Mouse (Mus musculus) MEL (cell line): Measurements from ENCODE around the gene Kalrn. TPM values are rescaled to one million over a fixed set of nuclear protein-coding genes. Genes with fewer than 3 reads are reported as not detected.

Experiments used
- DNase-seq: peaks from one replicate; pipeline ENCODE4 v3.0.0; 2011; ENCODE audit warnings: low read depth, low spot score
- H3K27ac ChIP-seq: 2 replicates; pipeline ENCODE4 v1.5.1; 2012; ENCODE audit warnings: low read depth, mild to moderate bottlenecking, control low read depth, low read length, moderate library complexity; ENCODE audit not compliant: control insufficient read depth
- H3K27me3 ChIP-seq, 2 experiments: fragments of 150-350 bp in 1 of 2; sonication (generic) in 1 of 2; 2 replicates each; pipeline ENCODE4 v1.6.1; 2012; ENCODE audit warnings: low read length in 2 of 2, mild to moderate bottlenecking in 2 of 2, improper control_type of control experiment in 1 of 2, moderate library complexity in 1 of 2; ENCODE audit not compliant: insufficient read depth in 2 of 2, control insufficient read depth in 1 of 2
- H3K36me3 ChIP-seq, 2 experiments: 2 replicates each; pipeline ENCODE4 v1.6.1; 2012 to 2014; ENCODE audit warnings: low read length in 2 of 2, improper control_type of control experiment in 1 of 2, inconsistent platforms in 1 of 2, mild to moderate bottlenecking in 1 of 2; ENCODE audit not compliant: insufficient read depth in 2 of 2, control insufficient read depth in 1 of 2
- H3K4me1 ChIP-seq, 2 experiments: fragments of 150-350 bp in 1 of 2; sonication (generic) in 1 of 2; 2 replicates each; pipeline ENCODE4 v1.6.1; 2012; ENCODE audit warnings: low read length in 2 of 2, improper control_type of control experiment in 1 of 2, mild to moderate bottlenecking in 1 of 2; ENCODE audit not compliant: insufficient read depth in 2 of 2, control insufficient read depth in 1 of 2
- H3K4me3 ChIP-seq, 2 experiments: fragments of 150-350 bp in 1 of 2; sonication (generic) in 1 of 2; 2 replicates each; pipeline ENCODE4 v1.5.1; 2012; ENCODE audit warnings: low read depth in 2 of 2, low read length in 2 of 2, mild to moderate bottlenecking in 2 of 2, moderate library complexity in 2 of 2, control low read depth in 1 of 2, improper control_type of control experiment in 1 of 2; ENCODE audit not compliant: control insufficient read depth in 1 of 2, insufficient read depth in 1 of 2
- H3K79me2 ChIP-seq: 2 replicates; pipeline ENCODE4 v1.6.1; 2012; ENCODE audit warnings: mild to moderate bottlenecking, low read length, moderate library complexity; ENCODE audit not compliant: control insufficient read depth, poor library complexity, insufficient read depth
- H3K9ac ChIP-seq: 2 replicates; pipeline ENCODE4 v1.6.1; 2012; ENCODE audit warnings: low read depth, mild to moderate bottlenecking, control low read depth, low read length, moderate library complexity; ENCODE audit not compliant: control insufficient read depth, poor library complexity, severe bottlenecking
- H3K9me3 ChIP-seq: fragments of 150-350 bp; sonication (generic); replicated peaks from 2 replicates; pipeline ENCODE4 v1.6.1; 2012; ENCODE audit warnings: mild to moderate bottlenecking, low read length, improper control_type of control experiment, moderate library complexity; ENCODE audit not compliant: insufficient read depth
- CHD1 ChIP-seq: IDR thresholded peaks from 2 replicates; pipeline ENCODE4 v1.6.1; 2012; ENCODE audit warnings: low read depth, mild to moderate bottlenecking, inconsistent platforms, low read length, improper control_type of control experiment
- CHD2 ChIP-seq: IDR thresholded peaks from 2 replicates; pipeline ENCODE4 v1.6.1; 2011; ENCODE audit warnings: low read length, improper control_type of control experiment
- CTCF ChIP-seq, 3 experiments: IDR thresholded peaks in 2 of 3; conservative IDR thresholded peaks in 1 of 3; 2 replicates each; pipeline ENCODE4 v1.5.1; 2011 to 2012; ENCODE audit warnings: low read length in 3 of 3, low read depth in 2 of 3, mild to moderate bottlenecking in 2 of 3, improper control_type of control experiment in 1 of 3, inconsistent platforms in 1 of 3, mixed read lengths in 1 of 3, moderate library complexity in 1 of 3; ENCODE audit not compliant: control insufficient read depth in 1 of 3, insufficient read depth in 1 of 3, poor library complexity in 1 of 3, severe bottlenecking in 1 of 3
- E2F4 ChIP-seq: IDR thresholded peaks from 2 replicates; pipeline ENCODE4 v1.6.1; 2011; ENCODE audit warnings: low read depth, low read length, improper control_type of control experiment, borderline replicate concordance
- EP300 ChIP-seq, 2 experiments: IDR thresholded peaks; 2 replicates each; pipeline ENCODE4 v1.6.1; 2011; ENCODE audit warnings: improper control_type of control experiment in 2 of 2, low read length in 2 of 2, low read depth in 1 of 2, mild to moderate bottlenecking in 1 of 2
- ETS1 ChIP-seq: IDR thresholded peaks from 2 replicates; pipeline ENCODE4 v1.6.1; 2012; ENCODE audit warnings: low read depth, mild to moderate bottlenecking, inconsistent platforms, low read length, improper control_type of control experiment, moderate library complexity
- GABPA ChIP-seq: IDR thresholded peaks from 2 replicates; pipeline ENCODE4 v1.6.1; 2012; ENCODE audit warnings: low read depth, mild to moderate bottlenecking, inconsistent platforms, low read length, improper control_type of control experiment, moderate library complexity
- GATA1 ChIP-seq: IDR thresholded peaks from 2 replicates; pipeline ENCODE4 v1.6.1; 2011; ENCODE audit warnings: low read depth, low read length, improper control_type of control experiment
- HCFC1 ChIP-seq: IDR thresholded peaks from 2 replicates; pipeline ENCODE4 v1.6.1; 2012; ENCODE audit warnings: low read depth, mild to moderate bottlenecking, inconsistent platforms, low read length, improper control_type of control experiment, moderate library complexity
- JUND ChIP-seq: IDR thresholded peaks from 2 replicates; pipeline ENCODE4 v1.6.1; 2011; ENCODE audit warnings: low read depth, mild to moderate bottlenecking, improper control_type of control experiment, low read length
- MAFK ChIP-seq: IDR thresholded peaks from 2 replicates; pipeline ENCODE4 v1.6.1; 2011; ENCODE audit warnings: low read depth, mild to moderate bottlenecking, low read length, improper control_type of control experiment, borderline replicate concordance
- MAX ChIP-seq: IDR thresholded peaks from 2 replicates; pipeline ENCODE4 v1.6.1; 2011; ENCODE audit warnings: low read length, improper control_type of control experiment
- MEF2A ChIP-seq: IDR thresholded peaks from 2 replicates; pipeline ENCODE4 v1.6.1; 2014; ENCODE audit warnings: low read depth, mild to moderate bottlenecking, inconsistent platforms, low read length, improper control_type of control experiment; ENCODE audit not compliant: poor library complexity, insufficient replicate concordance, severe bottlenecking; ENCODE audit errors: extremely low read depth
- MYB ChIP-seq: IDR thresholded peaks from 2 replicates; pipeline ENCODE4 v1.6.1; 2011; ENCODE audit warnings: mild to moderate bottlenecking, low read depth, low read length, improper control_type of control experiment
- NELFE ChIP-seq: IDR thresholded peaks from 2 replicates; pipeline ENCODE4 v1.6.1; 2011; ENCODE audit warnings: low read depth, low read length, improper control_type of control experiment
- NRF1 ChIP-seq: IDR thresholded peaks from 2 replicates; pipeline ENCODE4 v1.6.1; 2014; ENCODE audit warnings: low read depth, mild to moderate bottlenecking, inconsistent platforms, low read length, improper control_type of control experiment, moderate library complexity; ENCODE audit not compliant: poor library complexity, insufficient read depth, severe bottlenecking
- POLR2A ChIP-seq, 2 experiments: IDR thresholded peaks; 2 replicates each; pipeline ENCODE4 v1.6.1; 2011 to 2012; ENCODE audit warnings: low read length in 2 of 2, mild to moderate bottlenecking in 2 of 2, control low read depth in 1 of 2, improper control_type of control experiment in 1 of 2, low read depth in 1 of 2, moderate library complexity in 1 of 2; ENCODE audit not compliant: control insufficient read depth in 1 of 2, insufficient read depth in 1 of 2, poor library complexity in 1 of 2
- POLR2AphosphoS5 ChIP-seq: IDR thresholded peaks from 2 replicates; pipeline ENCODE4 v1.6.1; 2012; ENCODE audit warnings: low read depth, borderline replicate concordance, mild to moderate bottlenecking, inconsistent platforms, low read length, moderate library complexity, mixed read lengths
- RAD21 ChIP-seq: IDR thresholded peaks from 2 replicates; pipeline ENCODE4 v1.6.1; 2011; ENCODE audit warnings: mild to moderate bottlenecking, low read depth, low read length, improper control_type of control experiment
- RCOR1 ChIP-seq: IDR thresholded peaks from 2 replicates; pipeline ENCODE4 v1.6.1; 2012; ENCODE audit warnings: low read depth, mild to moderate bottlenecking, inconsistent platforms, low read length, improper control_type of control experiment
- SIN3A ChIP-seq: IDR thresholded peaks from 2 replicates; pipeline ENCODE4 v1.6.1; 2012; ENCODE audit warnings: low read length, improper control_type of control experiment, inconsistent platforms
- SMC3 ChIP-seq: IDR thresholded peaks from 2 replicates; pipeline ENCODE4 v1.6.1; 2011; ENCODE audit warnings: low read depth, low read length, improper control_type of control experiment
- TBP ChIP-seq: IDR thresholded peaks from 2 replicates; pipeline ENCODE4 v1.8.0; 2011; ENCODE audit warnings: low read depth, low read length, improper control_type of control experiment
- TCF12 ChIP-seq: IDR thresholded peaks from 2 replicates; pipeline ENCODE4 v1.6.1; 2014; ENCODE audit warnings: low read depth, mild to moderate bottlenecking, inconsistent platforms, low read length, improper control_type of control experiment, moderate library complexity
- UBTF ChIP-seq: IDR thresholded peaks from 2 replicates; pipeline ENCODE4 v1.6.1; 2012; ENCODE audit warnings: low read depth, mild to moderate bottlenecking, inconsistent platforms, low read length, improper control_type of control experiment, moderate library complexity, borderline replicate concordance; ENCODE audit not compliant: insufficient read depth
- USF1 ChIP-seq: IDR thresholded peaks from 2 replicates; pipeline ENCODE4 v1.6.1; 2014; ENCODE audit warnings: low read depth, mild to moderate bottlenecking, inconsistent platforms, low read length, improper control_type of control experiment, moderate library complexity
- USF2 ChIP-seq, 2 experiments: IDR thresholded peaks; 2 replicates each; pipeline ENCODE4 v1.6.1; 2011 to 2012; ENCODE audit warnings: improper control_type of control experiment in 2 of 2, low read length in 2 of 2, borderline replicate concordance in 1 of 2, inconsistent platforms in 1 of 2, low read depth in 1 of 2, mild to moderate bottlenecking in 1 of 2; ENCODE audit not compliant: insufficient read depth in 1 of 2
- ZC3H11A ChIP-seq: IDR thresholded peaks from 2 replicates; pipeline ENCODE4 v1.6.1; 2012; ENCODE audit warnings: low read depth, mild to moderate bottlenecking, inconsistent platforms, low read length, improper control_type of control experiment
- ZKSCAN1 ChIP-seq: IDR thresholded peaks from 2 replicates; pipeline ENCODE4 v1.6.1; 2012; ENCODE audit warnings: low read depth, mild to moderate bottlenecking, inconsistent platforms, low read length, improper control_type of control experiment, moderate library complexity
- ZMIZ1 ChIP-seq: IDR thresholded peaks from 2 replicates; pipeline ENCODE4 v1.6.1; 2012; ENCODE audit warnings: low read depth, mild to moderate bottlenecking, inconsistent platforms, low read length, improper control_type of control experiment, moderate library complexity
- polyA plus RNA-seq, 2 experiments: library from polyadenylated mRNA; stranded (reverse) in 1 of 2; unstranded in 1 of 2; fragments of >175 nt in 1 of 2; fragments of >200 nt in 1 of 2; gene quantifications; 2 replicates each; pipeline versions ENCODE4 v1.2.1 to v1.2.4; 2012; ENCODE audit warnings: low replicate concordance in 2 of 2, low read depth in 1 of 2; ENCODE audit not compliant: insufficient read length in 2 of 2, insufficient read depth in 1 of 2, missing spikeins in 1 of 2
- total RNA-seq: library from RNA; depleted of rRNA; stranded (reverse); fragments of 300-350 nt; gene quantifications from 2 replicates; pipeline ENCODE4 v1.2.3, GENCODE M21; 2012

Kalrn gene
- total and polyA plus RNA-seq, 3 experiments = 10.4 to 11.8 TPM; not detected in 1

DNA sequence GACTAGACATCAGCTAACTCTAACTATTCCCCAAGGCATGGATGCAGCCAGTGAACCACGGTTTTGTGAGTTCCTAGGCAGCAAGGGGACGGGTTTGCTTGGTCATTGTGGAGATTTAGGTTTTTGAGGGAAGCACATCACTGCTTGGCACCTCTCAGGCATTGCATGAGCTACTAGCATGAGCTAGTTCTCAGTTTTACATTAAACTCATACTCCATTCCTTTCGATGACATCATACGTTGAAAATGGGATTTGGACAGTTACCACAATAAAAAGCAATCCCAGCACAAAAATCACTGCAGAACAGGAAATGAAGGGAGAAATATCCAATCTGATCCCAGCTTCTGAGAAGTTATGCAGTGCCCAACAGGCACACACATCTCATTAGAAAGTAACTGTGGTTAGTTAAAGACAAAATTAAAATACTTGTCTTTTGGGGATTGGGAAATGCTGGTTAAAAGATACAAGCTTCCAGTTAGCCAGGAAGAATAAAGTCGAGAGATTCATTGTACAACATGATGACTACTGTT, 23.8 kb downstream of the Kalrn start:
- Histone ChIP-seq H3K36me3 (no peaks in the 10 kb centered on the region), H3K79me2 (no peaks in the 10 kb centered on the region), H3K9ac (no peak overlapping the region), H3K27ac (no peak overlapping the region), H3K27me3 (no peaks in the 10 kb centered on the region), H3K4me1 (no peaks in the 10 kb centered on the region), H3K4me3 (no peak overlapping the region), H3K9me3 (no peaks in the 10 kb centered on the region)
- no peak for DNase-seq
- TF ChIP-seq USF2 (IDR thresholded peaks at IDR 0.05; ENCODE audit: borderline replicate concordance in 1 of 2, insufficient read depth in 1 of 2, low read depth in 1 of 2, low read length in 2 of 2) (no peak), RCOR1 (no peak), ZKSCAN1 (no peak), ETS1 (no peak), GATA1 (no peak), UBTF (no peak), SMC3 (no peak), ZC3H11A (no peak), ZMIZ1 (no peak), TBP (no peak), E2F4 (no peak), JUND (no peak), GABPA (no peak), MAFK (no peak), CHD1 (no peak), POLR2A (IDR thresholded peaks at IDR 0.05; ENCODE audit: control insufficient read depth in 1 of 2, insufficient read depth in 1 of 2, low read depth in 1 of 2, low read length in 2 of 2, poor library complexity in 1 of 2) (no peak), CTCF (IDR thresholded peaks at IDR 0.05 in 2 of 3, conservative IDR thresholded peaks at IDR 0.05 in 1 of 3; ENCODE audit: control insufficient read depth in 1 of 3, insufficient read depth in 1 of 3, low read depth in 2 of 3, low read length in 3 of 3, poor library complexity in 1 of 3, severe bottlenecking in 1 of 3) (no peak), NRF1 (no peak)

DNA sequence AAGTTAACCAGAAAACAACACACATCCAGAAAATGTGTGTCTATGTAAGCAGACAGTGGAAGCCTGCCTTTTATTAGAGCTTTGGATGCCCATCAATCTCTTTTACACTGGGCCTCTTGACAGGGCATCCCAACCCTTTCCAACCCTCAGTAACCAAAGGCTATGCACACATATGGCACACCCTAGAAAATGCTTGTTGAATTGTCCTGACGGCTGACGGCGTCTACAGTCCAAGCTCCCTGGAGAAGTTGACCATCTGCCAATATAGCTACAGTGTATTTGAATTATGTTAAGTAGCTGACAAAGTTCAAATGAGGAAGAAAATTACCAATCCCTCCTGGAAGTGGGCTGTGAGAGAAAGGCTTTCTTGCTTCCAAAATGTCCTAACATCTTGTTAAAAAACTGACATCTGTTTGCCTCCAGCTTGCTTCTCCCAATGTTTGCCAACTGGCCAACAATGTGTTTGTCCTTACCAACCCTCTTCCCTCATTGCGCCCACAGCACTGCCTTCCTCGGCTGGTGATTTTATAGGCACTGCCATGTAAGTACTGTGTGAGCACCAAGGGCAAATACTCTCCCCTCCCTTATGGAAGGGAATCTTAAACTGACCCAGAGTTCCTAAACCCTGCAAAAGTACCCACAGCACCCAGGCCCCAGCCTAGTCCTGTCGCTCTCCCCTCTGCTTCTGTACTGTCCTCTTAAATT, 26.4 kb downstream of the Kalrn start:
- no peak for DNase-seq
- Histone ChIP-seq H3K4me1 (no peaks in the 10 kb centered on the region), H3K27ac (no peak overlapping the region), H3K27me3 (no peaks in the 10 kb centered on the region), H3K9me3 (no peaks in the 10 kb centered on the region), H3K9ac (no peak overlapping the region), H3K36me3 (no peaks in the 10 kb centered on the region), H3K4me3 (no peak overlapping the region), H3K79me2 (no peaks in the 10 kb centered on the region)
- TF ChIP-seq CHD2 (no peak), E2F4 (no peak), MEF2A (no peak), USF1 (no peak), NELFE (no peak), MYB (no peak), POLR2AphosphoS5 (no peak), RAD21 (no peak), ZKSCAN1 (no peak), SIN3A (no peak), HCFC1 (no peak), EP300 (IDR thresholded peaks at IDR 0.05; ENCODE audit: low read depth in 1 of 2, low read length in 2 of 2) (no peak), MAX (no peak), TCF12 (no peak), TBP (no peak)
